Mouse (Mus musculus): ENCODE results near the gene Twsg1.

DNA sequence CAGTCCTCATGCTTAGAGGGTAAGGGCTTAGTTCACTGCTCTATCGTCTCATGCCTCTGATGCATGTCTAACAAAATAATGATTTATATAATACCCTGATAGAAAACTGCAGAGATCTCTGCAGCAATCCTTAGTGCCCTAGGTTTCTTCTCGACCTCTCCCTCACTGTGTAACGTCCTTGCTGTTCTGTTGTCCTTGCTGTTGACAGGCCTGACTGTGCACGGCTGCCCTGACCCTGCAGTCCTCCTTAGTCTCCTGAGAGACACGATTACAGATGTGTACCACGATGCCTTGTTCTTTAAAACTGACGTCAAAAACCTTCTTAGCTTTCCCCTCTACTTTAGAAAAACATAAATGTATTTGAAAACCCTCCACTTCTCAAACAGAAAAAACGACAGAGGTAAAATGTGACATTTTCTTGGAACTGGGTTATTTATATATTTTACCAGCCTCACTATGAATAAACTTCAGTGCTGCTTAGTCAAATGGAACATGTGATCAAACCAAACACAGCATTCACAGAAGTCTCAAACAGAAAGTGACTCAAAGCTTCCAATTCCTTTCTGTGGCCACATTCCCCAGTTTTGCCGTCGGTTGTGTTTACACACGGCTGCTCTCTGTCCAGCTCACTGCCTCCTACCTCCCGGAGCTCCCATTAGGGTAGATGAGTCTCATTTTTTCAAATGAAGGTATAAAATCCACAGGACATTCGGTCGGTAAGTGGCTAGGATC is 11.4 kb downstream of the Twsg1 start:
- no peak for TF ChIP-seq CTCF (IDR thresholded peaks at IDR 0.05; ENCODE audit: low read depth, low read length)
- no peak for TF ChIP-seq POLR2A (IDR thresholded peaks at IDR 0.05; ENCODE audit: insufficient read depth, low read length)
- no peak for TF ChIP-seq EP300 (IDR thresholded peaks at IDR 0.05; ENCODE audit: insufficient read depth, low read depth, low read length)
